Mouse (Mus musculus) embryo, embryonic 10 days (tissue): ENCODE results near the gene Acaca.

Experiments used
- DNase-seq: peaks from one replicate; pipeline ENCODE4 v3.0.0-alpha.2; 2015; ENCODE audit warnings: low spot score

Acaca gene

DNA sequence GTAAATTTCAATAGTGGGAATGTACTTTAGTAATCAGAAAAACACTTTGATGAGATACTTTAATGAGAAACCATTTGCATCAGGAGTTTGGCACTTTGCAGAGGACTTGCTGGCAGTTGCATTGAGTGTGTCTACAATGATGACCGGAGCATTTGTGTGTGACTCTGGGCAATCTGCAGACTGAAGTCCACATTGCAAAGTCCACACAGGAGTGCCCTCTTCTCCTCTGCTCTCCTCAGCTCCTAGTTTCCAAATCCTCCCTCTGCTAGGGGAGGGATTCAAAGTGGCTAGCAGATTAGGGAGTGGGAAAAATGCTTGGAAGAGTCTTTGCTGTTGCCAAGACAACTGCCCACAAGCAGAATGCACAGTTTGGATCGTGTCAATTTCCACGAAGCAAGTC is 16.6 kb downstream of the Acaca start:
- no peak for DNase-seq

DNA sequence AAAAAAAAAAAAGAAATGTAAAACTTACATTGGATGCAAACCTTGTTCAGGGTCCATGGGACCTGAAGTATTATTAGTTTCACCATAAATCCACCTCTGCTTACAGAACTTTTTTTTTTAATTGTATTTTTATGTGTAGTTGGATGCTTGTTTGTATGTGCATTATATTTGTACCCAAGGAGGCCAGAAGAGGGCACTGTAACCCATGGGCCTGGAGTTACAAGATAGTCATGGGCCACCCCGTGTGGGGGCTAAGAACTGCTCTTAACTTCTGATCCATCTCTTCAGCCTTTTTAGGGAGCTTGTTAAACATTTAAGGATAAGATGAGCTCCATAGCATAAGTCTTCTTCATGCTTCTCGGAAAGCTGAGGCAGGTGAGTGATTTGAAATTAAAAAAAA is 21.4 kb downstream of the Acaca start:
- peak; percentile 22 for DNase-seq

DNA sequence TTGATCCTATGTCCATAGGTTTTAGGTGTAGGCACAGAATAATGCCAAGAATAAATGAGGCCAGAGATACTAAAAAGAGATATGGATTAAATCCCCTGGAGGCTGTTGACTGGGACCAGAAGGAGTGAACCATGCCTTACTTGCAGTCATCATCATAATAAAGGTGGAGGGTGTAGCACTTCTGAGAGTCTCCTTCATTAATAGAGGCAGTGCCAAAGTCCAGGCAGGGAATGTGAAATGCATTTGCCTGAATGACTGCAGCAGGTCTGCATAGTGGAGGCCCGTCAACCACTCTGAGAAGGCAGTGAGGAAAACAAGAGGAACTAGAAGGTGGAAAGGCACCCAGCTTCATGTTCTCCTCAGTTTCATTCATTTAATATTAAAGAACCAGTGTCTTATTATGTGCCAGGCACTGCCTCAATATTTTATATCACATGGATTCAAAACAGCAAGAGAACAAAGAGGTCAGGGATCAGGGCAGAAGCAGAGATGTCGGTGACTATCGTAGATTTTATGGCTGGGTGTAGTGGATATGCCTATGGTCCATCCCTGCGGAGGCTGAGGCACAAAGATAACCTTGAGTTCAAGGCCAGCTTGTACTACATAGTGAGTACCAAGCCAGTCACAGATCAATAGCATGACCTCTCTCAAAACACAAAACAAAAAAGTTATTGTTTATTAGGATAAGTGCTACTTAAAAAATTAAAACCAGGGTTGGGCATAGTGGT is 27.2 kb downstream of the Acaca start:
- no peak for DNase-seq

DNA sequence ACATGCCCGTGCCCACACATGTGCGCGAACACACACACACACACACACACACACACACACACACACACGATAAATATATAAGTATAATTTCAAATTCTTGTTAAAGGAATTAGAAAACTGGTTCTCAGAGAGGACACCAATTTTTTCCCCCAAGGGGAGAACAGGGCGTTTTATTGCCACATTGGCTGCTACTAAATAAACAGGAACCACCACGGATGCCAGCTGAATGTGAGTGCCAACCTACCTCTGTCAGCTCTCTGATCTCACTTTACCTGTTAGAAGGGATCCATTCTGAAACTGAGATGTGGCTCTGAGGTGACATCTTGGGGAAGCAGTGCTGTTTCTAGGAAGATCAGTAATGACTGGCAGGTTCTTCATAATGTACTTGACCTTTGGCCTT is 34.7 kb downstream of the Acaca start:
- no peak for DNase-seq

DNA sequence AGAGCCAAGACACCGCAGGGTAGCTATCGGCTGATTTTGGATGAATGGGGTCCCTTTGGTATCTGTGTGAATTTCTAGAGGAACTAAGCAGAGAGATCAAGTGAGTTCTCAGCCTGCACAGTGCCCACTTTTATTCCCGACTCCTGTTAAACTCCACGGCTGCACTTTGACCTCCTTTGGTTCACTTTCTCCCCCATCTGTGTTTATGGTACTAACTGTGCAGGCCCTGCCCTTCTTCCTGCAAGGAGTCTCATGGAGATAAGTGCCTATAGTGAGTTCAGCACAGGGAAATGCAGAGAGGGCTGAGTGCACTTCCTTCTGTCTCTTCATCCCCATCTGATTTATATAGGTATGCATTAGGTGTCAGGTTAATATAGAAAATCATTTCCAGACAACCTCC is 35.1 kb downstream of the Acaca start:
- DNase-seq: no peak

DNA sequence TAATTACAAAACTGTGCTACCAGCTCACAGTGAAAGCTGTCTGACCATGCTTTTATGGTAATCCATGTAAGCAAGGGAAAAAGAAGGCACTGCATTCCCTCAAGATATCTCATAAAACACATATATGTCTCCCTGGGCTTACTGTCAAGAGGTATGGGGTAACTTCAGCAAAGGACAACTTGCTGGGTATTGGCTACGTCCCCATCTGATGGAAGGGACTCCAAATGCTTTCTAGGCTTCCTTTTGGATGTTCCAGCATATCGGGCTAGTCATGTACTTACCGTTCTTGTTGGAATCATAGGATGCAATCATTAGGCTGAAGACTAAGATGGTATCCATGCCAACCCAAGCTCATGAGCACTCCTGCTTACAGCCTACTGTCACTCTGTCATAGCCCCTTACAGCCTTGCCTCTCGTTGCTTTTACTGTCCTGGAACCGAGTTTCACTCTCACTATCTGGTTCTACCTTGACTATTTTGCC is 37.6 kb downstream of the Acaca start, which contains the start of gene Gm11437:
Gene Gm11437, minus strand, starts transcription at position 431 of the 481 bp plus-strand sequence.
- no peak for DNase-seq

DNA sequence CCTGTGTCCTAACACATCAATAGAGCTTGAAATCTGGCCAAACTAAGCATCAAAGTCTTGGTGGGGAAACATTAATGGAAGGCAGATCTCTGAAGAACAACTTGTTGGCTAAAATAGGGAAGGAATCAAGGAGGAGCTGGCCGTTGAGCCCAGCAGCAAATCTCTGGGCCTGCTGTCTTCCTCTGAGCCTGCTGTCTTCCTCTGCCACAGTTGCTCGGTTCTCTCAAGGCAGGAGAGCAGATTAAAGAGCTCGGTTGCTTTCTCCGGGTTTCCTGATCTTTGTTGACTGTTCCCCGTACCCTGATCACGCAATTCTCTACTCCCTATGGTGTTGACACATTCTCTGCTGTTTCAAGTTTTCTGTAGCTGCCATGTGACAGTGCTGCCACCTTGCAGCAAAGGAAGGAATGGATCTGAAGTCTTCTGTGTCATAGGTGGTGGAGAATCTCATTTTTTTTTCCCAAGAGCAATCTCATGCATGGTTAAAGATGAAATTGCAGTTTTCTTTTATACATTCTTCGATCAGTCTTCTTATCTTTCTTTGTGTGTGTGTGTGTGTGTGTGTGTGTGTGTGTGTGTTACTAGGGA is 39.3 kb downstream of the Acaca start:
- DNase-seq: peak; percentile 55

DNA sequence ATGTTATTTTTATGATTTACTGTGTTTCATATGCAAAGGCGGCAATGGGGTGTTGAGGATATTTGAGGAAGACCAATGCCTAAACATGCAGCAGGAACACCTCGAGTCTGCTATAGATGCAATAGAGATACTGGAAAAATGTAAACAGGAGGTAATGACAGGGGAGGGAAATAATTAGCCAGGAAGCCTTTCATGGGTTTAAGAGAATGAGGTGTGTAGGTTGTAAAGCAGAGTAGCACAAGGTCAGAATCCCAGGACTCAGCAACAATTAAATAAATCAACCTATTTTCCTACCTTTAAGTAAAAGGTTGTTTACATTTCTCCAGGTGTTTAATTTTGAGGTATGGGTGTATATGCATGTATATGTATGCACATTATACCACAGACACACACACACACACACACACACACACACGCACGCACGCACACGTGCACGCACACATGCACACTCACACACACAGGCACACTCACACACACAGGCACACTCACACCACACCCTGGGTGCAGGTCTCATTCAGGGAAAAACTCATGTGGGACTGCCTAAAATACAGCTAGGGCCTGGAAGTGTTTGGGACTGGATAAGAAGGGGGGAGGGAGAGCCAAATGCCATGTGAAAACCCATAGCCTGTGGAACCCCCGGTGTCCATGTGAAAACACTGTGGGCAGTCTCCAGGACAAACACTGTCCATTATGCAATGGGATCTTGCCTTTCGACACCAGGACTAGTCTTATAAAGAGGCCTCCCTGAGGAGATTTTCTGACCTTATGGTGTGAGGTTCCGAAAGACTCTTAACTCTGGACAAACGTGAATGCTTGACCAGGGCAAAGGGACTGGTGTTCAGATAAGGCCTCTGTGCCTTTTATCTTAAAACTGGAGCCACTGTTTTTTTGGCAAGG is 43.3 kb downstream of the Acaca start:
- DNase-seq: no peak

DNA sequence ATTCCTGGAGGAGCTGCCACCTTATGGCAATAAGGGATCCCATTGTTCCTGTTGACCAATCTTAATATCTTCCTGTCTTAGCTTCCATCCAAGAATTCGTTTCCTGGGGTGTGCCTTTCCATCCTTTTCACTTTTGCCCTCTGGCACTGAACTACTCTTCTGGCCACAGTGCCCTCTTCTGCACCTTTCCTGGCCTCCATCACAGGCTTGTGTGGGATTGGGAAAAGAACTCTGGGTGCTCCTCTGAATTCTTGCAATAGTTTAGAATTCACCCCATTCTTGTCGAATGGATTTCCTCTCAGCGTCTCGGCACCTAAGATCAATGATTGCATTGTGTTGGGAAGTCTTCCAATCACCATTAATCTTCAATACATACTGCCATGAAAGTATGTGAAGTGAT is 49.1 kb downstream of the Acaca start:
- DNase-seq: peak; percentile 10

DNA sequence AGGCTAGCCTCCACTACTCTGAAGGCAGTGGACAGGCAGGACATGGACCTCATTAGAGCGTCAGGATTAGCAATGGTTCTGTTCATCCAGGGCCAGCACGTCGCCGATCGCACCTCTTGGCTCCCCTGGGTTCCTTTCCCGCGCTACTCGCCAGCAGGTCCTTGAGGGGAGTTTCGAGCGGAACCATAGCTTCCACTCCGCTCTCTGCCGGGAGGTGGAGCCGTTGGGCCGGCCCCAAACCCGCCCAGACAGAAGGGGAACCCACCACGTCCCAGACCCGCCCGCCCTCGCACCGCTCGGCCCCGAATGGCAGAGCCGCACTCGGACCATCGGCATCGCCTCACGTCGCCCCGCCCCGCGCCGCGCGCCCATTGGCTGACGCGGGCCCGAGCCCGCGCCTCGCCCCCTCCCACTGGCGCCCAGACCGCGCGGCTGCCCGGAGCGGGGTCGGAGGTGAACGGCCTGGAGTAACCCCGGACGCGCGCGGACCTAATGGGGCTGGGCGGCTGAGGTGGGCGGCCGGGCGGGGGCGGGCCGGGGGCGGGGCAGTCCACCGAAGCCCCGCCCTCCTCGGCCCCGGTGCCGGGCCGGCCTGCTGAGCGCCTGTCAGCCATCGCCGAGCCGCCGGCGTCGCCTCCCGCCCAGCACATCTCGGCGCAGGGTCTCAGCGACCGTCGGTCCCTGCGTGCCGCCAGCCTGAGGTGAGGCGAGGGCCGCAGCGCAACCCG is 49.9 kb downstream of the Acaca start:
- peak; percentile 98 for DNase-seq

DNA sequence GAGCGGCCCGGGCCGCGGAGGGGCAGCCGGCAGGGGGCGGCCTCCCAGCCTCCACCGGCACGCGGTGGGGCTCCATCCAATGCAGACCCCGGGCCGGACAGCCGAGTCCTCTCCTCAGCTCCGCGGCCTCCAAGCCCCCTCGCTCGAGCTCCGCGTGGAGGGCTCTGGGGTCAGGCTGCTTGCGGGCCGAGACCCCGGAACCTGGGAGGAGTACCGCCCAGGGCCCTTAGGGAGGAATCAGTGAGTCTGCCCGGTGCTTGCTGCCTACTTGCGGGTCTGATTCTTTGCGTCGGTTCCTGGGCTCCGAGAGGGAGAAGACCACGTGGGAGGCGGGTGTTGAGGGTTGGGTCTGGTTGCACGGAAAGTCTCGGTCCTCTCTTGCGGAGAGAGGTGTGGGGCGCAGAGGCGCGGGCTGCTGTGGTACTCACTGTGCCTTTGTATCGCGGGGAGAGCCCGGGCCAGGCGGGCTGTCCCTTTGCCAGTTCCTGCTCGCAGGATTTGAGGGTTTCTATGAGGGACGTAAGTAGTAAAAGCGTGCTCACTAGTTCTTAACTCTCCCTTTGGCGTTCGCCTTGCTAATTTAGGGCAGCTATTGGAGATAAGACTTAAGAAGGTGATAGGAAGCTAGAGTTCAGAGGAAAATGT is 50.6 kb downstream of the Acaca start:
- peak; percentile 86 for DNase-seq

DNA sequence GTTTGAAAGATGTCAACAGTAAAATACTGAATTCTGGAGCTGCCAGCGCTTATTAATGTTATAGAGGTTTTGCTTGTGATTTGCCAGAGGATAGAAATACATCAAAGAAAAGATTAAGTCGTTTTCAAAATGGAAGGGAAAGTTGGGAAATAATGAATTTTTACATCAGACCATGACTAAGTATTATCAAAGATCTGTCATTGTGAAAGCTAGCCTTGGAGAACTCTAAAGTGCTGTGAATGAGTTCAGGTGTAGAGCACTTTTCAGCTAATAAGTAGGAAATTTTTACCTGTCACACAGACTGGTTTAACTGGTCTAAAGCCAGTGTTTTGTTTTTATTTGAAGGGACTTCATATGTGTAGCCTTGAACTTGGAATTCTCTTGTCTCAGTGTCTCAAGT is 51.8 kb downstream of the Acaca start:
- DNase-seq: no peak

DNA sequence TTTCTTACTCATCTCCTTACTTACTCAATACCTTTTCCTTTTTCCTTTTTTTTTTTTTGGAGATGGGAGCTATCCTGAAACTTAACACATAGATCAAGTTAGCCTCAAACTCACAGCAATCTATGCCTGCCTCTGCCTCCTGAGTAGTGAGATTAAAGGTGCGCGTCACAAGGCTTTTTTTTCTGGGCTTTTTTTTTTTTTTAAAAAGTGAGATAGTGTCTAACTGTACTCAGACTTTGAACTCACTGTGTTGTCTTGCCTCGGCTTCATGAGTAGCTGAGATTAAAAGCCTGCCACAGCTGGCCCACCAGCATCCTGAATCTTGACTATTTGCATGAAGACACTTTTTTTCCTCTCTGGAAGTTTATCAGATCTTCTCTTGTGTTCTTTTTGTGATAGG is 59.1 kb downstream of the Acaca start:
- no peak for DNase-seq

DNA sequence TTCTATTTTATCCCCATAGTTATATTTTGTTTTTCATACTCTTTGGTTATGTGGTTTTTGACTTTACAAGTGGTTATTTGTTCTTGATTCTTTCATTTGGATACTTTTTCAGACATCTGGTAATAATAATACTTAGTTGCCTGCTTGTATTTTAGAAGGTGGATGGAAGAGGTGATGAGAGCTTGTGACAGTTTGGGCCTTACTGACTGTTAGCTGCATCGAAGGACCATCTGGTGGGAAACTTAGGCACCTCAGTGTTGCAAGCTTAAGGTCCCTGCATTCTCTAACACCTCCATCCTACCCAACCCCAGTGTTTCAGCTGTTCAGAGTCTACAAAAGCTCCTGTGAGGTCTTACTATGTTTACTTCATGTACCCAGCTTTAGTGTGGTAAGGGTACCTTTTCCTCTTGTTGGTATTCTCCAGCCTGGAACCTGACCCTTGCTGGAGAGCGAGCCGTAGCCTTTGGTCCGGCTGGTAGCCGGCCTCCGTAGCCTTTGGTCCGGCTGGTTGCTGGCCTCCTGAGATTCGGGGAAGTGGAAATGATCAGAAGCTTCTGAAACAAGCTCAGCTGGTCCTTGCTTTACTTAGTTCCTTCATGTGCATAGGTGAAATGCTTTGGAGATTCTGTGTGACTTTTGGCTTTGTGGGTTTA is 61.2 kb downstream of the Acaca start:
- no peak for DNase-seq

DNA sequence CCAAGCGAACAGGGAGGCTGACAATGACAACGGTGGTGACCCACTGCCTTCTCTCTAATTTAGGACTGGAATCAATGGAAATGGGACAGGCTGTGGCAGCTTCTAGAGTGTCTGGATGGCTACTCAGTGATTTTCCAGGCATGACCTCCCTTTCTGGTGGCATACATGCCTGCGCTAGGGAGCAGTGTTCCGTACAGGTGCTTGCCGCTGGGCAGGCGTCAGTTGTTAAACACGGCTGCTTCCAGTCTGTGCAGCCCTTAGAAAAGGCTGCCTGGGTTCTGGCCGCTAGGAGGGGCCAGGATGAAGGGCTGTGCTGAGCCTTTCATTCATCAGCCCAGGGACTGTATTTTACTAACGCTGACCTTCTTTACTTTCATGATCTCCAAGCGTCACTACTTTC is 63.8 kb downstream of the Acaca start:
- DNase-seq: no peak

DNA sequence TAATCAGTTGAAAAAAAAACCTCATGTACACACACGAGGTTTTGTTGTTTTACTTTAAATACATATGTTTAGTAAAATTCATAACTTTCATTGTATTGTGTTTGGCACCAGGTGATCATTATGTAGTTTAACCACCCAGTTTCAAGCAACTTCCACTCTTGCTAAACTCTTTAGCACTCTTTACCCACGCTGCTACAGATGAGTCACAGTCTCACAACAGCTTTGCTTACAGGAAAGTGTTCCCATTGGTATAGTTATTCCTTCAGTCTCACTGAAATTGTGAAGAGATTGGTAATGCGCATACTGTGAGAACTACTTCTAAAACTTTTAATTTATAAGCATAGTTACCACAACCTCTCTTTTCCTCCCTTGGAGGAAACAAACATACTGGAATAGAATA is 65.3 kb downstream of the Acaca start:
- no peak for DNase-seq

DNA sequence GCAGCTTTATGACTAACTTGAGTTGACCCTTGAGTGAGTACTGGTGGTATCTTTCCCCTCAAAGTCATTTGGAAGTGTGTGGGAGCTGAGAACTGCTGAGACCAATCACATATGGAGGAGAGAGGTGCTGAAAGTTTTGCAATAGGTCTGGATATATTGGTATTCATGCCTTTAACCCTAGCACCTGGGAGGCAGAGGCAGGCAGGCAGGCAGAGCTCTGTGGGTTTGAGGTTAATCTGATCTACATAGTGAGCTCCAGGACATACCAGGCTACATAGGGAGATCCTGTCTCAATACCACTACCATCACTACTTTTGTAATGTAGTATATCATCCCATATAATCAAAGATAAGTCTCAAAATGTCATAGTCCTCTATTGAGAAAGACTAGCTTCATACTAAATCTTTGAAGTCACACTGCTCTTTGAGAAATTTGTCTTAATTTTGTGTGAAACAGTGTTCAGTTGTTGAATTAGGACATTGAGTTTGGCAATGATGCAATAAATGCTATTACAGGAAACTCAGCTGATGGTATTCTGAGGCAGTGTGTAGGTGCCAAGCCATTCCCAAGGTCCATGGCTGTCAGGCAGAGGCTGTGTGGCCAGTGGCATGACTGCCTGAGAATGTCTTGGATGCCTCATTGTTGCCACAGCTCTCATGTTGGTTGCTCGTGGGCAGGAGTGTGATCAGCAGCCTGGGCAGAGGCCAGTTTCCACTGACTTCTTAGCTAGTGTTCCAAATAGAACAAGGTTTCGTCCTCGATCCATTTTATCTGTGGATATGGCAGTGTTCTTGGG is 68.3 kb downstream of the Acaca start:
- DNase-seq: no peak

DNA sequence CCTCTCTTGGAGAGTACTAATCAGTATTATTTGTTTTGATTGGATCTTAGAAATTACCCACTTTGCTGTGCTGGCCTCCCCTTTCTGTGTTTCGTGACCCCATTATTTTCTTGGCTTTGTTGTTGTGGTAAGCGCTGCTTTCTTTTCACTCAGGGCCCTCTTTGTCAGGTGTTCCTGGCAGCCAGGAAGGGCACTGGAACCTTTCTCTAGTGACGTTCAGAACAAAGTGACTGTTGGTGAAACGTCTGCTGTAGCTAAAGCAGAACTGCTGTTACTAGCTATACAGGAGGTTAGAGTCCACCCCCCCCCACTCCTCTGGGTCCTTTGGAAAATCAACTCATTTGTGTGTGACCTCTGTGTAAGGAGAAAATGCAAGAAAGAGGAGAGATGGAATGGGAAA is 76.3 kb downstream of the Acaca start:
- DNase-seq: no peak

DNA sequence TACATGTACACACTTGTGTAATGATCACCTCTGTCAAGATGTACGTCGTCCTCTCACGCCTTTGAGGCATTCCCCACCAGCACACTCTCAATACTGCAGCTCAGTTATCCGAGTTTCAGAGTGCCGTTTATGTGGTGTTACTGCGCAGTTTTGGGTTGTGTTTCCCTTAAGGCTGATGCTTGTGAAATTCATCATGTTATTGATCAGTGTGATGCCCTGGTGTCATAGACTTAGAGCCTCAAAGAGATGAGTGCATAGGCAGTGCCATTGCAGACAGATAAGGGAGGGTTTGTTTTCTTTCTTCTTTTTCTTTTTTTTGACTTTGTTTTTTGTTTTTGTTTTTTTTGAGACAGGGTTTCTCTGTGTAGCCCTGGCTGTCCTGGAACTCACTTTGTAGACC is 81.4 kb downstream of the Acaca start:
- DNase-seq: no peak

DNA sequence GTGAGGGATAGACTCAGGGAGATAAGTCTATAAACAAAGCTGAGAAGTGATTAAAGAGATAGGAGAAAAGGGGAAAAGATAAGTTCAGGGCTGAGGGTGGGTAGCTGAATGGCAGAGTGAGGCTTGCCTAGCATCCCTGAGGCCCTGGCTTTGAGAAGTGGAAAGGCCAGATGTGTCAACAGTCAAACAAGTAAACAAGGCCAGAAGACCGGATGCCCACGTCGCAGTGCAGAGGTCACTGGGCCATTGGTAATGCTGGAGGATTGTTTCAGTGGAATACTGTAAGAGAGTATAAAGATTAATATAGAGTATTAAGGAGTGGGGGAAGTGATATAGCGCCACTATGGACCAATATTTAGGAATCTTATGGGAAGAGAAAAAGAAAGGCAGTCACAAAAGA is 89.5 kb downstream of the Acaca start:
- DNase-seq: no peak
